Mouse (Mus musculus): ENCODE data around the gene Tradd.
"Not testable (repeated sequence)": the region's sequence is repeated elsewhere in the genome, so short reads cannot be mapped to it uniquely, and the experiment has no call there.

Tradd gene

GRCm38 (mm10) chr8:105294776-105295175, 30.4 kb upstream of the Tradd start:
- DNase-seq = no peak

- DNase-seq = peak; percentile 79
These were observed 29.0 kb upstream of the Tradd start for GRCm38 (mm10) chr8:105293405-105293804.

- DNase-seq = no peak
These were observed 28.1 kb upstream of the Tradd start for GRCm38 (mm10) chr8:105292471-105292870.

GRCm38 (mm10) chr8:105291802-105292201, 27.4 kb upstream of the Tradd start:
- not testable (repeated sequence) for DNase-seq

- DNase-seq = not testable (repeated sequence)
These were observed 27.0 kb upstream of the Tradd start for GRCm38 (mm10) chr8:105291364-105291763.

- DNase-seq = peak; percentile 90
These were observed 26.3 kb upstream of the Tradd start for GRCm38 (mm10) chr8:105290554-105291314.

- peak; percentile 75 for DNase-seq
These were observed 25.5 kb upstream of the Tradd start, which contains the start of gene 4931428F04Rik for GRCm38 (mm10) chr8:105289805-105290460. TSS of gene 4931428F04Rik (minus strand) at chr8:105289864.

- peak; percentile 98 for DNase-seq
These were observed 24.7 kb upstream of the Tradd start for GRCm38 (mm10) chr8:105288958-105289732.

- DNase-seq = no peak
These were observed 23.8 kb upstream of the Tradd start for GRCm38 (mm10) chr8:105288231-105288630.

- DNase-seq = no peak
These were observed 22.5 kb upstream of the Tradd start for GRCm38 (mm10) chr8:105286907-105287306.

- no peak for DNase-seq
These were observed 21.1 kb upstream of the Tradd start for GRCm38 (mm10) chr8:105285514-105285913.

GRCm38 (mm10) chr8:105283074-105283473, 18.7 kb upstream of the Tradd start:
- DNase-seq = peak; percentile 50

- no peak for DNase-seq
These were observed 17.8 kb upstream of the Tradd start for GRCm38 (mm10) chr8:105282239-105282638.

GRCm38 (mm10) chr8:105281821-105282220, 17.4 kb upstream of the Tradd start:
- no peak for DNase-seq

GRCm38 (mm10) chr8:105280567-105280966, 16.2 kb upstream of the Tradd start:
- no peak for DNase-seq

GRCm38 (mm10) chr8:105278911-105279334, 14.5 kb upstream of the Tradd start:
- peak; percentile 92 for DNase-seq

GRCm38 (mm10) chr8:105276292-105277120, 12.1 kb upstream of the Tradd start:
- no peak for DNase-seq

- DNase-seq = no peak
These were observed 11.4 kb upstream of the Tradd start, which contains the start of gene Nol3 for GRCm38 (mm10) chr8:105275840-105276239. TSS of gene Nol3 (plus strand) at chr8:105276140.

- DNase-seq = no peak
These were observed 11.0 kb upstream of the Tradd start for GRCm38 (mm10) chr8:105275387-105275786.

- DNase-seq = peak; percentile 20
These were observed 6.4 kb upstream of the Tradd start for GRCm38 (mm10) chr8:105270916-105271186.

- DNase-seq = no peak
These were observed 5.9 kb upstream of the Tradd start for GRCm38 (mm10) chr8:105270101-105270915.

GRCm38 (mm10) chr8:105269461-105269947, 5.1 kb upstream of the Tradd start, which contains the start of gene Hsf4:
TSS of gene Hsf4 (plus strand) at chr8:105269801.
- peak; percentile 65 for DNase-seq

All from cerebellum, adult 8-10 months (tissue).